Mouse (Mus musculus) stomach, postnatal 0 days (tissue): ENCODE measurements around the gene Nfkb1. TPM values are rescaled to one million over a fixed set of nuclear protein-coding genes. Genes with fewer than 3 reads are reported as not detected.

Experiments
- ATAC-seq: fragments of 200-750 bp; cut with Nextera tagmentation; 2 replicates; pipeline ENCODE4 v1.8.0; 2017; ENCODE audit not compliant: low FRiP score, low TSS enrichment
- DNase-seq: peaks from one replicate; pipeline ENCODE4 v3.0.0-alpha.2; 2016; ENCODE audit warnings: low spot score
- H3K27ac ChIP-seq: fragments of 300-500 bp; sonication (generic); replicated peaks from 2 replicates; pipeline ENCODE4 v1.5.1; 2014; ENCODE audit warnings: mild to moderate bottlenecking, control low read depth
- H3K27me3 ChIP-seq: fragments of 300-500 bp; sonication (generic); 2 replicates; pipeline ENCODE4 v1.6.1; 2014; ENCODE audit warnings: low read length; ENCODE audit not compliant: control insufficient read depth, insufficient read depth
- H3K36me3 ChIP-seq: fragments of 300-500 bp; sonication (generic); 2 replicates; pipeline ENCODE4 v1.6.1; 2014; ENCODE audit warnings: low read length, mixed read lengths; ENCODE audit not compliant: control insufficient read depth, insufficient read depth
- H3K4me1 ChIP-seq: fragments of 300-500 bp; sonication (generic); replicated peaks from 2 replicates; pipeline ENCODE4 v1.6.1; 2014; ENCODE audit warnings: antibody characterized with exemption; ENCODE audit not compliant: control insufficient read depth, insufficient read depth
- H3K4me2 ChIP-seq: fragments of 300-500 bp; sonication (generic); replicated peaks from 2 replicates; pipeline ENCODE4 v1.6.1; 2014; ENCODE audit warnings: low read depth, mild to moderate bottlenecking, control low read depth, moderate library complexity
- H3K4me3 ChIP-seq: fragments of 300-500 bp; sonication (generic); 2 replicates; pipeline ENCODE4 v1.5.1; 2014; ENCODE audit warnings: low read depth, low read length, control low read depth
- H3K9ac ChIP-seq: fragments of 300-500 bp; sonication (generic); 2 replicates; pipeline ENCODE4 v1.6.1; 2014; ENCODE audit warnings: mild to moderate bottlenecking, low read length, control low read depth, mixed read lengths
- H3K9me3 ChIP-seq: fragments of 300-500 bp; sonication (generic); 2 replicates; pipeline ENCODE4 v1.6.1; 2016; ENCODE audit warnings: low read length; ENCODE audit not compliant: control insufficient read depth
- CTCF ChIP-seq: IDR thresholded peaks from 2 replicates; pipeline ENCODE4 v1.5.1; 2016; ENCODE audit warnings: antibody characterized with exemption, low read depth, mild to moderate bottlenecking, moderate library complexity
- EP300 ChIP-seq: optimal IDR thresholded peaks from 2 replicates; pipeline ENCODE3; 2016; ENCODE audit warnings: antibody characterized with exemption
- WGBS: fragments of 180-500 bp; shearing (Covaris S2); extraction: QIAGEN DNeasy Blood & Tissue Kit; methylation state at CpG from one replicate; pipeline ENCODE4 v1.1.7; 2014; 5-methylcytosine and 5-hydroxymethylcytosine counted together
- polyA plus RNA-seq: library from polyadenylated mRNA; unstranded; fragments of >200 nt; fragmentation: Nextera tagmentation; extraction: Ambion mirVana; gene quantifications from 2 replicates; pipeline ENCODE4 v1.2.1, GENCODE M21; 2015

Nfkb1 gene
- polyA plus RNA-seq, 1 experiment from 2014 or later = 13.7 TPM

DNA sequence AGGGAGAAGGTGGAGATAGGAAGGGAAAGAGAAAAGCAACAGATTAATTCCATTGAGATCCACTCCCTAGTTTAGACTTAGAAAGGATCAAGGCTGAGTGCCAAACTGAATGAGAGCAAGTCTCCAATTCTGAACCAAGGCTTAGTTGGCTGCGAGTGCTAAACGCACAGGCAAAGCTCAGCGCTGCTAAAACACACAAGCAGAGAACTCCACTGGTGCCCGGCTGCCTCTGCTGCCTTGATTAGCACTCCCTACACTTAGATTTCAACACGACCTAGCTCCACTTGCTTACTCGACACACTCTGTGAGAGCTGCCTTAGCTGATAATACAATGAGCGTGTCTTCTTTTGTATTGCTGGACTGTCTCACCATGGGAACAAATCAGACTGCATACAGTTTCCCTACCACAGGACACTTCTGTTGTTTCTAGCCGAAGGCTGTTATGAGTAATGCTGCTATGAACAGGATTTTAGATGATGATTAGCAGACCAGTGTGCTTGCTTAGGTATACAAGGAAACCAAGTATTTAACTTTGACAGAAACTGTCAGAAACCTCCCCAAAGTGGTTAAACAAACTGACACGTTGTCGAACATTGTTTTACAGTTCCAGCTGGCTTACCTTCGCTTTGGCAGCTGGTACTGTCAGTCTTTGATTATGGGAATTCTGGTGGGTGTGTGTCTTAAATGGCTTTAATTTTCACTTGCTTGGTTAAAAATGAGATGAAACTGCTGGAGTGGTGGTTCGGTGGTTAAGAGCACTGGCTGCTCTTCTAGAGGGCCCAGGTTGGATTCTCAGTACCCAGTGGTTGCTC lies 134.3 kb downstream of the Nfkb1 start:
- no peak overlapping the region for H3K27ac ChIP-seq
- H3K9me3 ChIP-seq = no peaks in the 10 kb centered on the region
- H3K4me3 ChIP-seq = no peak overlapping the region
- TF ChIP-seq EP300 = no peak
- no peak overlapping the region for H3K9ac ChIP-seq
- H3K27me3 ChIP-seq = no peaks in the 10 kb centered on the region
- 60% methylated on average over 12 of the region's 12 CpGs for WGBS
- no peak overlapping the region for H3K4me2 ChIP-seq
- ATAC-seq (no peak), DNase-seq (no peak)
- H3K4me1 ChIP-seq = no peaks in the 10 kb centered on the region
- no peaks in the 10 kb centered on the region for H3K36me3 ChIP-seq

DNA sequence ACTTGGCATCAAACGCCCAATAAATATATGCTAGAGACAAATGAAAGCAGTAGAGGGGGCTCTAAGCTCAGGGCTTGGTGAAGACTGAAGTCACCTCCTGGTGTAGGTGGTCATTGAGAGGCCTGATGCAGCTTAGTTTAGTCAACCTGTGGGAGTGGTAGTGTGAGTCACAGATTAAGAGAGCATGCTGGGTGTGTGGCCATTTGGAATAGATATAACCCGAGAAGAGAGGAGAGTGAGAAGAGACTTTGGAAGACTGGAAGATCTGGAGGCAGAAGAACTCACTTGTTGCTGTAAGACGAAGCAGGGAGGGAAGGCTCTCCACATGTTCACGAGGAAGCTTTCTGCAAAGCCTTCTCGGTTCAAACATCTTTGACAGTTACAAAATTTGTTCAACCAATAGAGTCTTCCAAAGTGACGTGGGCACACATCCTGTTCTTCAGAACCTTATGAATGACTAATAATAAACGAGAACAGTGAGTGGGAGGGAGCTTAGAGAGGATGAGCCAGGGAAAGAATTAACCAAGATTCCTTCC lies 135.2 kb downstream of the Nfkb1 start:
- Histone ChIP-seq H3K9ac (no peak overlapping the region), H3K4me1 (no peaks in the 10 kb centered on the region), H3K27ac (no peak overlapping the region), H3K4me3 (no peak overlapping the region), H3K4me2 (no peak overlapping the region), H3K27me3 (no peaks in the 10 kb centered on the region), H3K36me3 (no peaks in the 10 kb centered on the region), H3K9me3 (no peaks in the 10 kb centered on the region)
- ATAC-seq = no peak
- TF ChIP-seq CTCF (peak; percentile 60), EP300 (no peak)
- DNase-seq = no peak
- WGBS = 61% methylated on average over 7 of the region's 7 CpGs

DNA sequence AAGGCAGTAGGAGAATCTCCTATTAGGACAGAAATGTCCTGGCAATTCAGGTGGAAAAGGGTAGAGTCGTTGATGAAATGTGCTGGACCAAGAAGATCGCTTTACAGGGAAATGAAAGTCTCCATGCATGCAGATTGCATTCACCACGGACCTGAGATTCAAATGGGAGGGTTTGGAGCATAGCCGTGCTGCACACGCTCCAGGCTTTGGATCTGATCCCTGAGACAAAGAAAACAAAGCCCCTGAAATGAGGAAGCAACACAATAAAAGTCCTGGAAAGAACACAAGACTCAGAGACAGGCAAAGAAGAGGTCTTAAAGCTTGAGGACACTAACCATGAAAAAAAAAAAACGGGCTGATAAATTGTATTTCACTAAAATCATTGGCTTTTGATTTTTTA lies 136.2 kb downstream of the Nfkb1 start:
- 70% methylated on average over 6 of the region's 6 CpGs for WGBS

DNA sequence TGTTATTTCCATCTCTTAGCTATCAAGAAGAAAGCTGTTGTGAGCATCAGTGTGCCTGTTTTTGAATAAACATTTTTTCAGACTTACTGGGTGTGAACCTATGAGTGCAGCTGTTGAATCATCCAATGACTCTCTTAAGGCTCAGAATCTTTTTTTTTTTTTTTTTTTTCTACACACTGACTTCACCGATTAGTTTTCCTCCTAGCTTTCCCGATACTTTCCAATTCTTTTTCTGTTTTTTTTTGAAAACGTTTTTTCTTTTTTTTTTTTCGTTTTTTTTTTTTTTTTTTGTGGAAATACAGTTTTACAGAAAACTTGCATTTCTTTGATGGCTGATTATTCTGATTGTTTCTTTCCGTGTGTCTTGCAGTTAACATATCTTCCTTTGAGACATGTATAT lies 138.5 kb downstream of the Nfkb1 start:
- TF ChIP-seq CTCF (no peak), EP300 (no peak)
- H3K9ac ChIP-seq = no peak overlapping the region
- H3K36me3 ChIP-seq = no peaks in the 10 kb centered on the region
- H3K4me3 ChIP-seq = no peak overlapping the region
- DNase-seq = no peak
- no peak overlapping the region for H3K27ac ChIP-seq
- 78% methylated on average over 5 of the region's 5 CpGs for WGBS
- no peaks in the 10 kb centered on the region for H3K27me3 ChIP-seq
- no peak overlapping the region for H3K4me2 ChIP-seq
- H3K9me3 ChIP-seq = no peaks in the 10 kb centered on the region
- no peaks in the 10 kb centered on the region for H3K4me1 ChIP-seq
- ATAC-seq = no peak

More for the DNA sequence above, 136.2 kb downstream of the Nfkb1 start:
- Histone ChIP-seq H3K4me2 (no peak overlapping the region), H3K36me3 (no peaks in the 10 kb centered on the region), H3K4me3 (no peak overlapping the region), H3K27ac (no peak overlapping the region), H3K9me3 (no peaks in the 10 kb centered on the region), H3K27me3 (no peaks in the 10 kb centered on the region), H3K4me1 (no peaks in the 10 kb centered on the region), H3K9ac (no peak overlapping the region)
- no peak for DNase-seq
- no peak for ATAC-seq
- TF ChIP-seq EP300 = no peak
- no peak for TF ChIP-seq CTCF

DNA sequence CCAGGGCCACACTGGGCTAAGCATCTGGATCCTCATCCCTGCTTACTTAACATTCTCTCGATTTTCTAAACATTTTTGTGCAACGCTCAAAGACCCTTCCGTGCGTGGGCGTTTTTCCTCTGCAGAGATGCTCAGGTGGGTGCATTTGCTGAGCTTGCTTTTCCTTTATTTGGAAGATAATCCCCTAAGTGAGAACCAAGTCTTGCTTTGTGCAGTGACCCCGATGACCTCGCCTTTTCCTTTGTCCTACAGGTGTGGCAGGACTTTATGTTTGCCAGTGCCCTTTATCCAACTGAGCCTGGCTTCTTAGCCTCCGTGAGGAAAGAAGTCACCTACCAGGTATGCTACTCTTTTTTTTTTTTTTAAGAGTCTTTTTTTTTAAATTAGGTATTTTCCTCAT lies 144.0 kb downstream of the Nfkb1 start:
- H3K4me3 ChIP-seq = no peak overlapping the region
- H3K27ac ChIP-seq = no peak overlapping the region

DNA sequence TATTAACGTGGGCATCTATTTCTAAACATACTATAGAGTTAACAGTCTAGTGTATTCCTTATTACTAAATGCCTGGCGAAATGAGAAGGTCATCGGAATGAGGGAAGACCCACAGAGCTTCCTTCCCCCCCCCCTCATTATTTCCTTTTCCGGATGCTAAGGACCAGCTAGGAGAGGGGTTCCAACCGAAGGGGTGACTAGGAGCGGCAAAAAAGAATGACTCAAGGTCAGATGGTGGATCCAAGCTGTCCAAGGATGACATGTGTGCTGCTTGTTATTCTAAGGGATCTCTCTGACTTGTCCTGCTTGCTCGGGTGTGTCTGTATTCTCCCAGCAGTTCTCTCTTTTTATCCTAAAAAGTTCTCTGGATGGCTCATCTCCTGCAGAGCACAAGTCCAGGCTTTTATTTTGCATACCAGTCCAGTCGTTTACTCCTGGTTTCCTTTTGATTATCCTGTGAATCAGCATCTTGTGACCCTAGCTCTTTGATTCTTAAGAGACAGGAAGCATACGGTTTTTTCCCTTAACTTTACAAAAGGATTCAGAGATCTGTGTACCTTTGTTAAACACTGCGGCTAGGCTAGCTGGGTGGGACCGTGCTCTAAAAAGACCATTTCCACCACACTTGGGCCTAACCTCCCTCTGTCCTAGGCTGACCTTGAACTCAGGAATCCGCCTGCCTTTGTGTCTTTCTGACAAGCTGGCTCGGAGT lies 145.0 kb downstream of the Nfkb1 start:
- 52% methylated on average over 13 of the region's 13 CpGs for WGBS
- TF ChIP-seq EP300 (no peak), CTCF (no peak)
- Histone ChIP-seq H3K4me2 (no peak overlapping the region), H3K9me3 (no peaks in the 10 kb centered on the region), H3K4me3 (no peak overlapping the region), H3K9ac (no peak overlapping the region), H3K27me3 (no peaks in the 10 kb centered on the region), H3K27ac (no peak overlapping the region), H3K4me1 (no peaks in the 10 kb centered on the region), H3K36me3 (no peaks in the 10 kb centered on the region)
- no peak for DNase-seq
- no peak for ATAC-seq

More for the DNA sequence above, 144.0 kb downstream of the Nfkb1 start:
- ATAC-seq (no peak), DNase-seq (no peak)
- 64% methylated on average over 8 of the region's 8 CpGs for WGBS
- H3K9ac ChIP-seq = no peak overlapping the region
- H3K4me1 ChIP-seq = no peaks in the 10 kb centered on the region
- no peaks in the 10 kb centered on the region for H3K9me3 ChIP-seq
- no peaks in the 10 kb centered on the region for H3K36me3 ChIP-seq
- TF ChIP-seq CTCF (no peak), EP300 (no peak)
- no peaks in the 10 kb centered on the region for H3K27me3 ChIP-seq
- H3K4me2 ChIP-seq = no peak overlapping the region

Other genes starting within 250 kb of the Nfkb1 start
- 11.8 and 12.8 TPM in 2 replicates for gene Manba, start 205.9 kb downstream of the Nfkb1 start, polyA plus RNA-seq
- gene Slc39a8, start 133.7 kb upstream of the Nfkb1 start, polyA plus RNA-seq = 2.6 and 3.6 TPM in 2 replicates